Mouse (Mus musculus): ENCODE data around the gene Fcgr3. TPM values are rescaled to one million over a fixed set of nuclear protein-coding genes. Genes with fewer than 3 reads are reported as not detected.

Gene Fcgr3
- polyA plus RNA-seq, 1 experiment from 2014 or later: 29.8 TPM

GRCm38 (mm10) chr1:171049263-171049662 lies 15.5 kb downstream of the Fcgr3 start:
- DNase-seq (ENCODE audit: low spot score) (no peak), ATAC-seq (replicated peaks; ENCODE audit: low FRiP score) (no peak)
- Histone ChIP-seq H3K27ac (ENCODE audit: low read depth, low read length) (no peak overlapping the region), H3K27me3 (replicated peaks; ENCODE audit: control insufficient read depth, insufficient read depth, low read length) (no peaks in the 10 kb centered on the region), H3K9me3 (ENCODE audit: control insufficient read depth, low read length) (no peaks in the 10 kb centered on the region), H3K4me2 (no peak overlapping the region), H3K36me3 (ENCODE audit: control insufficient read depth, insufficient read depth, low read length) (no peaks in the 10 kb centered on the region), H3K9ac (ENCODE audit: low read depth, low read length) (no peak overlapping the region), H3K4me3 (ENCODE audit: low read depth, low read length) (no peak overlapping the region), H3K4me1 (replicated peaks; ENCODE audit: control insufficient read depth, insufficient read depth, low read length) (no peaks in the 10 kb centered on the region; the same call in 1 of the 2 replicates)
- 70% methylated on average over 10 of the region's 10 CpGs for WGBS

- Histone ChIP-seq H3K4me3 (ENCODE audit: low read depth, low read length) (no peak overlapping the region), H3K27ac (ENCODE audit: low read depth, low read length) (no peak overlapping the region), H3K4me2 (no peak overlapping the region), H3K4me1 (replicated peaks; ENCODE audit: control insufficient read depth, insufficient read depth, low read length) (no peaks in the 10 kb centered on the region; the same call in 1 of the 2 replicates), H3K27me3 (replicated peaks; ENCODE audit: control insufficient read depth, insufficient read depth, low read length) (no peaks in the 10 kb centered on the region), H3K9me3 (ENCODE audit: control insufficient read depth, low read length) (no peaks in the 10 kb centered on the region), H3K36me3 (ENCODE audit: control insufficient read depth, insufficient read depth, low read length) (no peaks in the 10 kb centered on the region), H3K9ac (ENCODE audit: low read depth, low read length) (no peak overlapping the region)
- 73% methylated on average over 3 of the region's 3 CpGs for WGBS
- no peak for ATAC-seq (replicated peaks; ENCODE audit: low FRiP score)
- no peak for DNase-seq (ENCODE audit: low spot score)
Measured at GRCm38 (mm10) chr1:171046501-171046900, 18.2 kb downstream of the Fcgr3 start.

GRCm38 (mm10) chr1:171045079-171045465 lies 19.7 kb downstream of the Fcgr3 start:
- no peaks in the 10 kb centered on the region; the same call in 1 of the 2 replicates for H3K4me1 ChIP-seq (replicated peaks; ENCODE audit: control insufficient read depth, insufficient read depth, low read length)
- DNase-seq (ENCODE audit: low spot score) (no peak), ATAC-seq (replicated peaks; ENCODE audit: low FRiP score) (peak; percentile 3; the same call in 1 of the 2 replicates)
- peak overlapping the region; percentile 71 for H3K4me2 ChIP-seq
- WGBS: 9% methylated on average over 14 of the region's 14 CpGs
- H3K27me3 ChIP-seq (replicated peaks; ENCODE audit: control insufficient read depth, insufficient read depth, low read length): no peaks in the 10 kb centered on the region
- H3K4me3 ChIP-seq (ENCODE audit: low read depth, low read length): peak overlapping the region; percentile 52
- no peak overlapping the region; the same call in 1 of the 2 replicates for H3K9ac ChIP-seq (ENCODE audit: low read depth, low read length)
- no peaks in the 10 kb centered on the region for H3K36me3 ChIP-seq (ENCODE audit: control insufficient read depth, insufficient read depth, low read length)
- no peaks in the 10 kb centered on the region for H3K9me3 ChIP-seq (ENCODE audit: control insufficient read depth, low read length)
- no peak overlapping the region for H3K27ac ChIP-seq (ENCODE audit: low read depth, low read length)

- Histone ChIP-seq H3K9ac (ENCODE audit: low read depth, low read length) (peak overlapping the region; percentile 49), H3K27ac (ENCODE audit: low read depth, low read length) (peak overlapping the region; percentile 64), H3K4me3 (ENCODE audit: low read depth, low read length) (peak overlapping the region; percentile 52), H3K36me3 (ENCODE audit: control insufficient read depth, insufficient read depth, low read length) (no peaks in the 10 kb centered on the region), H3K9me3 (ENCODE audit: control insufficient read depth, low read length) (no peaks in the 10 kb centered on the region), H3K4me1 (replicated peaks; ENCODE audit: control insufficient read depth, insufficient read depth, low read length) (no peaks in the 10 kb centered on the region; the same call in 1 of the 2 replicates), H3K4me2 (peak overlapping the region; percentile 71), H3K27me3 (replicated peaks; ENCODE audit: control insufficient read depth, insufficient read depth, low read length) (no peaks in the 10 kb centered on the region)
- peak; percentile 94 for DNase-seq (ENCODE audit: low spot score)
- under 1% methylated on average over 33 of the region's 33 CpGs for WGBS
- ATAC-seq (replicated peaks; ENCODE audit: low FRiP score): peak; percentile 96
Measured at GRCm38 (mm10) chr1:171044365-171045078, 20.2 kb downstream of the Fcgr3 start.

- peak overlapping the region; percentile 52 for H3K4me3 ChIP-seq (ENCODE audit: low read depth, low read length)
- H3K36me3 ChIP-seq (ENCODE audit: control insufficient read depth, insufficient read depth, low read length): no peaks in the 10 kb centered on the region
- no peak for DNase-seq (ENCODE audit: low spot score)
- peak overlapping the region; percentile 71 for H3K4me2 ChIP-seq
- no peaks in the 10 kb centered on the region; the same call in 1 of the 2 replicates for H3K4me1 ChIP-seq (replicated peaks; ENCODE audit: control insufficient read depth, insufficient read depth, low read length)
- H3K9me3 ChIP-seq (ENCODE audit: control insufficient read depth, low read length): no peaks in the 10 kb centered on the region
- 68% methylated on average over 3 of the region's 3 CpGs for WGBS
- H3K27me3 ChIP-seq (replicated peaks; ENCODE audit: control insufficient read depth, insufficient read depth, low read length): no peaks in the 10 kb centered on the region
- H3K27ac ChIP-seq (ENCODE audit: low read depth, low read length): no peak overlapping the region
- ATAC-seq (replicated peaks; ENCODE audit: low FRiP score): no peak
- no peak overlapping the region for H3K9ac ChIP-seq (ENCODE audit: low read depth, low read length)
Measured at GRCm38 (mm10) chr1:171043594-171044153, 21.1 kb downstream of the Fcgr3 start.

GRCm38 (mm10) chr1:171039880-171040279 lies 24.9 kb downstream of the Fcgr3 start:
- H3K4me3 ChIP-seq (ENCODE audit: low read depth, low read length): no peak overlapping the region
- WGBS: 84% methylated on average over 7 of the region's 7 CpGs
- ATAC-seq (replicated peaks; ENCODE audit: low FRiP score): no peak
- peaks cover 11% of the 10 kb centered on the region; the same call in 1 of the 2 replicates for H3K4me1 ChIP-seq (replicated peaks; ENCODE audit: control insufficient read depth, insufficient read depth, low read length)
- no peaks in the 10 kb centered on the region; the same call in 1 of the 2 replicates for H3K27me3 ChIP-seq (replicated peaks; ENCODE audit: control insufficient read depth, insufficient read depth, low read length)
- no peaks in the 10 kb centered on the region for H3K9me3 ChIP-seq (ENCODE audit: control insufficient read depth, low read length)
- DNase-seq (ENCODE audit: low spot score): no peak
- H3K36me3 ChIP-seq (ENCODE audit: control insufficient read depth, insufficient read depth, low read length): no peaks in the 10 kb centered on the region
- H3K9ac ChIP-seq (ENCODE audit: low read depth, low read length): no peak overlapping the region
- H3K4me2 ChIP-seq: no peak overlapping the region
- H3K27ac ChIP-seq (ENCODE audit: low read depth, low read length): no peak overlapping the region

GRCm38 (mm10) chr1:171039135-171039534 lies 25.6 kb downstream of the Fcgr3 start:
- ATAC-seq (replicated peaks; ENCODE audit: low FRiP score): no peak

GRCm38 (mm10) chr1:171037861-171038721 lies 26.6 kb downstream of the Fcgr3 start:
- under 1% methylated on average over 47 of the region's 47 CpGs for WGBS
- ATAC-seq (replicated peaks; ENCODE audit: low FRiP score): peak; percentile 73

More at GRCm38 (mm10) chr1:171039135-171039534, 25.6 kb downstream of the Fcgr3 start:
- H3K27ac ChIP-seq (ENCODE audit: low read depth, low read length): no peak overlapping the region
- no peaks in the 10 kb centered on the region for H3K9me3 ChIP-seq (ENCODE audit: control insufficient read depth, low read length)
- no peak for DNase-seq (ENCODE audit: low spot score)
- no peak overlapping the region for H3K4me3 ChIP-seq (ENCODE audit: low read depth, low read length)
- H3K9ac ChIP-seq (ENCODE audit: low read depth, low read length): no peak overlapping the region
- H3K36me3 ChIP-seq (ENCODE audit: control insufficient read depth, insufficient read depth, low read length): no peaks in the 10 kb centered on the region
- H3K4me1 ChIP-seq (replicated peaks; ENCODE audit: control insufficient read depth, insufficient read depth, low read length): peaks cover 15% of the 10 kb centered on the region
- H3K27me3 ChIP-seq (replicated peaks; ENCODE audit: control insufficient read depth, insufficient read depth, low read length): no peaks in the 10 kb centered on the region; the same call in 1 of the 2 replicates
- H3K4me2 ChIP-seq: no peak overlapping the region
- 72% methylated on average over 6 of the region's 6 CpGs for WGBS

More at GRCm38 (mm10) chr1:171037861-171038721, 26.6 kb downstream of the Fcgr3 start:
- Histone ChIP-seq H3K4me1 (replicated peaks; ENCODE audit: control insufficient read depth, insufficient read depth, low read length) (peaks cover 15% of the 10 kb centered on the region), H3K9me3 (ENCODE audit: control insufficient read depth, low read length) (no peaks in the 10 kb centered on the region), H3K4me3 (ENCODE audit: low read depth, low read length) (peak overlapping the region; percentile 95), H3K27ac (ENCODE audit: low read depth, low read length) (no peak overlapping the region), H3K27me3 (replicated peaks; ENCODE audit: control insufficient read depth, insufficient read depth, low read length) (no peaks in the 10 kb centered on the region; the same call in 1 of the 2 replicates), H3K9ac (ENCODE audit: low read depth, low read length) (peak overlapping the region; percentile 82), H3K36me3 (ENCODE audit: control insufficient read depth, insufficient read depth, low read length) (no peaks in the 10 kb centered on the region), H3K4me2 (peak overlapping the region; percentile 71)
- peak; percentile 94 for DNase-seq (ENCODE audit: low spot score)

Data from liver, embryonic 11.5 days (tissue).